Mouse (Mus musculus) limb, embryonic 14.5 days (tissue): ENCODE data around the gene Carns1. TPM values are rescaled to one million over a fixed set of nuclear protein-coding genes. Genes with fewer than 3 reads are reported as not detected.

ENCODE experiments used
- ATAC-seq: fragments of 200-750 bp; cut with Nextera tagmentation; 2 replicates; pipeline ENCODE4 v1.8.0; 2017; ENCODE audit warnings: low read depth, moderate number of reproducible peaks, moderate TSS enrichment; ENCODE audit not compliant: low FRiP score
- DNase-seq: peaks from one replicate; pipeline ENCODE4 v3.0.0-alpha.2; 2015; ENCODE audit warnings: low spot score
- H3K27ac ChIP-seq: fragments of 300-500 bp; sonication (generic); replicated peaks from 2 replicates; pipeline ENCODE4 v1.5.1; 2014; ENCODE audit warnings: low read depth, mild to moderate bottlenecking, low read length, moderate library complexity, mixed read lengths
- H3K27me3 ChIP-seq: fragments of 300-500 bp; sonication (generic); 2 replicates; pipeline ENCODE4 v1.6.1; 2014; ENCODE audit warnings: low read length, mixed read lengths; ENCODE audit not compliant: control insufficient read depth, insufficient read depth
- H3K36me3 ChIP-seq: fragments of 300-500 bp; sonication (generic); 2 replicates; pipeline ENCODE4 v1.6.1; 2014; ENCODE audit warnings: mild to moderate bottlenecking, low read length, moderate library complexity, mixed read lengths; ENCODE audit not compliant: control insufficient read depth, insufficient read depth
- H3K4me1 ChIP-seq: fragments of 300-500 bp; sonication (generic); 2 replicates; pipeline ENCODE4 v1.6.1; 2014; ENCODE audit warnings: antibody characterized with exemption, low read length, mixed read lengths; ENCODE audit not compliant: control insufficient read depth, insufficient read depth
- H3K4me2 ChIP-seq: fragments of 300-500 bp; sonication (generic); replicated peaks from 2 replicates; pipeline ENCODE4 v1.6.1; 2014; ENCODE audit warnings: low read depth, mild to moderate bottlenecking, low read length, moderate library complexity; ENCODE audit not compliant: severe bottlenecking
- H3K4me3 ChIP-seq: fragments of 300-500 bp; sonication (generic); replicated peaks from 2 replicates; pipeline ENCODE4 v1.5.1; 2014; ENCODE audit warnings: low read length
- H3K9ac ChIP-seq: fragments of 300-500 bp; sonication (generic); 2 replicates; pipeline ENCODE4 v1.6.1; 2014; ENCODE audit warnings: mild to moderate bottlenecking, low read depth, low read length, moderate library complexity; ENCODE audit not compliant: severe bottlenecking
- H3K9me3 ChIP-seq: fragments of 300-500 bp; sonication (generic); 2 replicates; pipeline ENCODE4 v1.6.1; 2016; ENCODE audit warnings: low read length; ENCODE audit not compliant: control insufficient read depth
- POLR2A ChIP-seq: fragments of 200-500 bp; IDR thresholded peaks from 2 replicates; pipeline ENCODE4 v1.8.0; 2012; ENCODE audit warnings: inconsistent platforms, mild to moderate bottlenecking, moderate library complexity, borderline replicate concordance; ENCODE audit not compliant: insufficient read depth, insufficient read length; ENCODE audit errors: extremely low read depth
- WGBS: fragments of 180-500 bp; shearing (Covaris S2); extraction: QIAGEN DNeasy Blood & Tissue Kit; methylation state at CpG from one replicate; pipeline ENCODE4 v1.1.7; 2014; 5-methylcytosine and 5-hydroxymethylcytosine counted together
- polyA plus RNA-seq, 2 experiments: library from polyadenylated mRNA; depleted of rRNA in 1 of 2; stranded (reverse) in 1 of 2; unstranded in 1 of 2; fragments of >200 nt; fragmentation: Nextera tagmentation in 1 of 2; extraction: Ambion mirVana in 1 of 2; gene quantifications; 2 replicates each; pipeline versions ENCODE4 v1.2.1 to v1.2.3; 2012 to 2014

Carns1 gene
- polyA plus RNA-seq, 2 experiments: 1.8 to 2.6 TPM

DNA sequence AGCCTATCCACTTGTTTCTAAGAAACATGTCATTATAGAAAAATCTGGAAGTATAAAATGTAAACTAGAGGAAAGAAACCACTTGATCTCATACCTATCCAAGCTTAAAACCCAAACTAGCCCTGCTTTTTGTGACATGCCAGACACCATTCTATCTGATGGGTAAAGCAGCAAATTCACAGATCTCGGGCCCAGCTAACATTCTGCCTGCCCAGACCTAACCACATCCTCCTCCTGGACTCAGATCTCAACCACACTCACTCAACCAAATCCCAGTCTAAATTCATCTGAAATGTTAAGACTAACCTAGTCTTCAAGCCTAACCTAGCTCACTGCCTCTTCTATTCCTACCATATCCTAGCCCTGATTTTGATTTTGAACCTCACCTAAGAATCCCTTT lies 43.5 kb upstream of the Carns1 start:
- ATAC-seq: no peak
- Histone ChIP-seq H3K4me1 (peaks cover 42% of the 10 kb centered on the region), H3K9me3 (no peaks in the 10 kb centered on the region), H3K36me3 (peaks cover 14% of the 10 kb centered on the region), H3K4me3 (no peak overlapping the region), H3K9ac (no peak overlapping the region), H3K27ac (no peak overlapping the region), H3K4me2 (no peak overlapping the region), H3K27me3 (no peaks in the 10 kb centered on the region)
- 88% methylated on average over 1 of the region's 1 CpGs for WGBS
- DNase-seq: no peak
- no peak for TF ChIP-seq POLR2A

DNA sequence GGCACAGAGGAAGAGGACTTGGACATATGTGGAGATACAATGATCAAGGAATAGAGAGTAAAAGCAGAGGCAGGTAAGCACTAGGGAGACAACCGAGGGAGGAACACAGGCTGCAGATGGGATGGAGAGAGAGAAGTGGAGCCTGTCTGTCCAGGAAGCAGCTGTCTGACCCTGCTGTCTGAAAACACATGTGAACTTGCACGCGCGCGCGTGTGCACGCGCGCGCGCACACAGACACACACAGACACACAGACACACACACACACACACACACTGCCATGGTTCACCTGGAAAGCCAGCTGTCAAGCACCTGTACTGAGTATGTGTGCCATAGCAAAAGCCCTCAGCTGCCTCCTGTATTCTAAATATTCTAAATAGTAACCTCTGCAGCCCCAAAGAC lies 43.0 kb upstream of the Carns1 start:
- Histone ChIP-seq H3K9ac (0 out of 2 replicates have a peak overlapping the region, but pooled peaks have one; percentile 22), H3K36me3 (peaks cover 14% of the 10 kb centered on the region), H3K27me3 (no peaks in the 10 kb centered on the region), H3K4me3 (no peak overlapping the region), H3K4me2 (no peak overlapping the region), H3K27ac (no peak overlapping the region), H3K9me3 (no peaks in the 10 kb centered on the region), H3K4me1 (peaks cover 47% of the 10 kb centered on the region)
- WGBS: 78% methylated on average over 11 of the region's 11 CpGs
- DNase-seq (no peak), ATAC-seq (no peak)
- TF ChIP-seq POLR2A: no peak

DNA sequence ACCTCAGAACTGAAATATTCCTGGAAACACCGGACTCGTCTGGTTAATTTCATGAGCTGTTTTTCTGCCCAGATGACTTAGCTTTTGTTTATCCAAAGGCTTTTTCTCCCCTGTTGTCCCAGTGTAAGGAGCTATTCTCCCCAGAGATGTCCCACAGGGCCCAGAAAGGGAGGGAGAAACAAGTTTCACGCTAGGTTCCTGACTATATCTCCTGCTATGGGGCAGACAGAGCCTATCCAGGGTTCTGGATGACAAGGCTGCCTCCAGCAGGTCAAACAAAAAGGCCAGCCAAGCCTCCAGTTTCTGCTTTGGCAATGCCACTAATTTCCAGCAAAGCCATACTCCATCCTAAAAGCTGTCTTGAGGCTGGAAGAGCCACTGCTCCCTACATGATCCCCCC lies 42.6 kb upstream of the Carns1 start:
- TF ChIP-seq POLR2A: no peak
- H3K4me2 ChIP-seq: no peak overlapping the region

DNA sequence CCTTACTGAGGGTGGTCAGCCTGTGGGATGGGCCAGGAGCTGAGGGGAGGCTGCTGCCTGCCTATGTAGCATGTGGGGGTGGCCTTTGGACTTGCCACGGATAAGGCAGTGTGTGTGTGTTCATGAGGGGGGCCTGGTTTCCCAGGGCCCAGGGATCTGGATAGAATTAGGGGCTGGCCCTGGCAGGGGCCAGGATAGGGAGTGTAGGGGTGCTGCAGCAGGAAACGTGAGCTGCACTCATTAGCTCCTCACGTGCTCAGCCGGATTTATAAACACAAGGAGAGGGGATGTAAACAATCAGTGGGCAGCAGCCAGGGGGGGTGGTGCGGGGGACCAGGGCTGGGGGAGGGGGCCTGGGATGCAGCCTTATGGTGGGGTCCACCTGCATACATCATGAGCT lies 41.9 kb upstream of the Carns1 start:
- DNase-seq (no peak), ATAC-seq (no peak)
- 0 out of 2 replicates have a peak overlapping the region, but pooled peaks have one; percentile 2 for H3K4me3 ChIP-seq
- peak overlapping the region; percentile 94 for H3K4me2 ChIP-seq
- no peak overlapping the region for H3K27ac ChIP-seq
- H3K36me3 ChIP-seq: peaks cover 4% of the 10 kb centered on the region
- H3K4me1 ChIP-seq: peaks cover 56% of the 10 kb centered on the region
- no peaks in the 10 kb centered on the region for H3K27me3 ChIP-seq
- WGBS: 13% methylated on average over 5 of the region's 5 CpGs
- H3K9me3 ChIP-seq: no peaks in the 10 kb centered on the region
- no peak for TF ChIP-seq POLR2A
- H3K9ac ChIP-seq: 0 out of 2 replicates have a peak overlapping the region, but pooled peaks have one; percentile 3

More for the DNA sequence above, 42.6 kb upstream of the Carns1 start:
- ATAC-seq (no peak), DNase-seq (no peak)
- Histone ChIP-seq H3K4me3 (no peak overlapping the region), H3K36me3 (peaks cover 11% of the 10 kb centered on the region), H3K27ac (no peak overlapping the region), H3K27me3 (no peaks in the 10 kb centered on the region), H3K9me3 (no peaks in the 10 kb centered on the region), H3K9ac (peak overlapping the region; percentile 22; the same call in 1 of the 2 replicates), H3K4me1 (peaks cover 51% of the 10 kb centered on the region)
- 34% methylated on average over 3 of the region's 3 CpGs for WGBS

DNA sequence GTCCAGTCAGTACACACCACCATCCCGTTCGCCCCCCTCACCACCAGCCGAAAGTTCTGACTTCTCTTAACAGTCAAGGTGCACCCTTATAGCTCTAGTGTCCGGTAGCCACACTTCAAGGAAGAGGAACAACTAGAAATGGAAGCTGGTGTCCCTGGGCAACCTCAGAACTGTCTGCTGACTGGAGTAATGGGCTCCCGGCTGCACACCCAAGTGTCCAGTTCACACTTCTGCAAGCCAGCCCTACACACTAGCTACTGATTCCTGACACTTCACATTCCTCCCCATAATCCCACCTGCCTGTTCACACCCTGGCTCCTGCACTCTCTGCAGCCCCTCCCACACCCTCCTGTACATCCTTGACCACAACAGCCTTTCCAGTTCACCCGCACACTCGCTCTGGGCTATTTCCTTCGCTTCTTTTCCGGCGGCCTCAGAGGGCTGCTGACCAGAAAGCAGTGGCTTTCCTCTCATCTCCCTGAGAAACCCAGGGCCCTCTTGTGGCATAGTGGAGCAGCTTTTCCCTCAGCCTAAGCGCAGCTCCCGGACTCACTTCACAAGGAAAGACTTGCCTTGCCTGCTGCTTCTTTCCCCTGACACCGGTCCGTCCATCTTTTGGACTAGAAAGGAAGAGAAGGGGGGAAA lies 40.9 kb upstream of the Carns1 start:
- H3K9me3 ChIP-seq: no peaks in the 10 kb centered on the region
- DNase-seq: no peak
- no peaks in the 10 kb centered on the region for H3K27me3 ChIP-seq
- ATAC-seq: no peak
- H3K4me3 ChIP-seq: peak overlapping the region; percentile 91
- peak overlapping the region; percentile 94 for H3K4me2 ChIP-seq
- no peak for TF ChIP-seq POLR2A
- peaks cover 63% of the 10 kb centered on the region for H3K4me1 ChIP-seq
- 14% methylated on average over 14 of the region's 14 CpGs for WGBS
- no peaks in the 10 kb centered on the region for H3K36me3 ChIP-seq
- H3K27ac ChIP-seq: 0 out of 2 replicates have a peak overlapping the region, but pooled peaks have one; percentile 33
- no peak overlapping the region for H3K9ac ChIP-seq
